Mouse (Mus musculus) heart, postnatal 10 days (tissue): ENCODE data around the gene Mfsd12. TPM values are rescaled to one million over a fixed set of nuclear protein-coding genes. Genes with fewer than 3 reads are reported as not detected.

Experiments
- DNase-seq, 2 experiments: peaks; one replicate each; pipeline ENCODE4 v3.0.0; 2021
- intact Hi-C: fragments of 180-260 bp; cut with DNase I; formaldehyde crosslinking; loops from one replicate; pipeline ENCODE4 v1.15.1; 2025
- total RNA-seq, 2 experiments: library from RNA; stranded (reverse); gene quantifications; 2 replicates each; pipeline ENCODE4 v1.2.3; 2021

Mfsd12 gene
- total RNA-seq, 2 experiments from 2014 or later: 11.6 to 14.4 TPM

- intact Hi-C loops: no loop called here
- DNase-seq: peak; percentile 99 to 100
Measured at GRCm38 (mm10) chr10:81350351-81351063, 6.8 kb upstream of the Mfsd12 start, which contains the start of gene Hmg20b. Gene Hmg20b, minus strand, starts transcription at chr10:81350480.

GRCm38 (mm10) chr10:81351678-81352291, 5.5 kb upstream of the Mfsd12 start:
- intact Hi-C loops: no loop called here
- DNase-seq: no peak

- DNase-seq: no peak
- intact Hi-C loops: no loop called here
Measured at GRCm38 (mm10) chr10:81354738-81355477, 2.4 kb upstream of the Mfsd12 start.

GRCm38 (mm10) chr10:81355533-81355932, 1.8 kb upstream of the Mfsd12 start:
- no peak for DNase-seq
- intact Hi-C loops: no loop called here

GRCm38 (mm10) chr10:81356352-81356990, 820 bp upstream of the Mfsd12 start:
- intact Hi-C loops: no loop called here
- DNase-seq: no peak

- no peak for DNase-seq
- intact Hi-C loops: loop anchor here (2.0 kb wide), 1 partner anchor 19 kb away; no protein-coding TSS in a partner anchor
Measured at GRCm38 (mm10) chr10:81358209-81358608, 918 bp downstream of the Mfsd12 start.

GRCm38 (mm10) chr10:81358841-81359240, 1.6 kb downstream of the Mfsd12 start:
- intact Hi-C loops: loop anchor here (2.0 kb wide), 1 partner anchor 18 kb away; no protein-coding TSS in a partner anchor
- no peak for DNase-seq

GRCm38 (mm10) chr10:81360721-81361120, 3.4 kb downstream of the Mfsd12 start:
- intact Hi-C loops: no loop called here
- DNase-seq: no peak

- intact Hi-C loops: no loop called here
- DNase-seq: no peak
Measured at GRCm38 (mm10) chr10:81362336-81362949, 5.2 kb downstream of the Mfsd12 start.

GRCm38 (mm10) chr10:81363436-81364346, 6.4 kb downstream of the Mfsd12 start:
- peak; percentile 75 to 76 for DNase-seq
- intact Hi-C loops: no loop called here

GRCm38 (mm10) chr10:81364666-81365065, 7.4 kb downstream of the Mfsd12 start:
- peak; percentile 56 to 63 for DNase-seq
- intact Hi-C loops: no loop called here

- intact Hi-C loops: no loop called here
- no peak for DNase-seq
Measured at GRCm38 (mm10) chr10:81365073-81365472, 7.8 kb downstream of the Mfsd12 start.

- no peak for DNase-seq
- intact Hi-C loops: no loop called here
Measured at GRCm38 (mm10) chr10:81365672-81366476, 8.6 kb downstream of the Mfsd12 start, which contains the start of gene 4930404N11Rik. Gene 4930404N11Rik, minus strand, starts transcription at chr10:81365816.

GRCm38 (mm10) chr10:81366477-81367206, 9.4 kb downstream of the Mfsd12 start:
- DNase-seq: no peak
- intact Hi-C loops: no loop called here

GRCm38 (mm10) chr10:81367207-81367495, 9.9 kb downstream of the Mfsd12 start:
- no peak for DNase-seq
- intact Hi-C loops: no loop called here

- intact Hi-C loops: no loop called here
- DNase-seq: no peak
Measured at GRCm38 (mm10) chr10:81375322-81375721, 18.0 kb downstream of the Mfsd12 start.

- intact Hi-C loops: loop anchor here (2.0 kb wide), 1 partner anchor 18 kb away; no protein-coding TSS in a partner anchor
- DNase-seq: no peak
Measured at GRCm38 (mm10) chr10:81376561-81377361, 19.5 kb downstream of the Mfsd12 start.
